8 mouse cellular contexts compared by ENCODE assay signal in the genomic region with DNA sequence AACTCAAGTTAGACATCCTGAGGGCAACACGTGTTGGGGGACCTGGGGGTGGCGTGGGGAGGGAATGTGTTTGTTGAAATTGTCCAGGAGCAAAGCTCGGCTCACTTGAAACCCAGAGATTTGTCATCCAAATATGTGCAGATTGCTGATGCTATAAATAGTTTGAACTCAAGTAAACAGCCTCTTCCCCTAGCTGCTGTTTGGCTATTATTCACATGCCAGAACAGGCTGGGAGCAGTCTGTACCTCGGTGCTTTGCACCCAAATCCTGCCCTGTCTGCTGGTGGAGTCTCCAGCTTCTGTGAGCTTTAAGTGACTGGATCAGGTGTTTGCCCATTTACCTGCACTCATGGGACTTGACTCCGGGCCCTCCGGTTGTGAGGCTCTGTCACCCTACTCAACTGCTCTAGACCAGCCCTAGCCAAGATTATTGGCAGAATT. TPM values are rescaled to one million over a fixed set of nuclear protein-coding genes. Genes with fewer than 3 reads are reported as not detected.
A peak's percentile ranks its signal among the peaks of the same experiment; 100 is the strongest.
DNase-seq lines count a peak whose midpoint lies in the region; ATAC-seq and TF ChIP-seq lines count a peak whose summit lies in the region.

No protein-coding gene starts in this region.

- peak; percentile 55 for DNase-seq in gastrocnemius, adult 18-20 months (ENCODE audit: low spot score)
- no peak for DNase-seq in gastrocnemius, postnatal 4 days (ENCODE audit: low spot score in 2 of 2)
- DNase-seq in heart, adult 11 months: peak; percentile 98
- DNase-seq in liver, embryonic 14.5 days (ENCODE audit: low read depth in 3 of 3, low spot score in 3 of 3): no peak
- DNase-seq in testis, postnatal 10 days (ENCODE audit: low spot score): no peak

- H3K9me3 ChIP-seq in kidney, embryonic 16.5 days (ENCODE audit: low read length): no peaks in the 10 kb centered on the region
- H3K9me3 ChIP-seq in liver, embryonic 14.5 days (ENCODE audit: control insufficient read depth, low read length): no peaks in the 10 kb centered on the region

- TF ChIP-seq EP300 in liver, embryonic 14.5 days (IDR thresholded peaks at IDR 0.05; ENCODE audit: low read depth): no peak

- H3K27me3 ChIP-seq in kidney, embryonic 16.5 days (ENCODE audit: insufficient read depth, low read length): no peaks in the 10 kb centered on the region
- no peaks in the 10 kb centered on the region for H3K27me3 ChIP-seq in liver, embryonic 14.5 days (ENCODE audit: control insufficient read depth, insufficient read depth, low read length)

- no peak overlapping the region for H3K4me3 ChIP-seq in bone marrow macrophage, adult 2 months (ENCODE audit: insufficient read depth, low read length)
- H3K4me3 ChIP-seq in kidney, embryonic 16.5 days (ENCODE audit: low read length): no peak overlapping the region
- no peak overlapping the region for H3K4me3 ChIP-seq in liver, embryonic 14.5 days (ENCODE audit: insufficient read depth in 1 of 2, low read depth in 2 of 2, low read length in 2 of 2)

- no peak for TF ChIP-seq POLR2A in bone marrow macrophage, adult 2 months (IDR thresholded peaks at IDR 0.05; ENCODE audit: borderline replicate concordance, low read depth, low read length)

- H3K36me3 ChIP-seq in kidney, embryonic 16.5 days (ENCODE audit: insufficient read depth, low read length): no peaks in the 10 kb centered on the region
- no peaks in the 10 kb centered on the region for H3K36me3 ChIP-seq in liver, embryonic 14.5 days (replicated peaks; ENCODE audit: control insufficient read depth, insufficient read depth, low read depth)

- no peak for ATAC-seq in kidney, embryonic 16.5 days (ENCODE audit: low FRiP score, low TSS enrichment)
- 0 out of 2 replicates have a peak, but pooled peaks have one; percentile 14 for ATAC-seq in liver, embryonic 14.5 days (ENCODE audit: insufficient read depth)
- no peak for ATAC-seq in CD4-positive, CD25-positive, alpha-beta regulatory T cell, adult 4 months

- no peak for TF ChIP-seq CTCF in bone marrow macrophage, adult 2 months (IDR thresholded peaks at IDR 0.05; ENCODE audit: low read depth, low read length)
- TF ChIP-seq CTCF in liver, embryonic 14.5 days (IDR thresholded peaks at IDR 0.05; ENCODE audit: low read depth): no peak

- WGBS in kidney, embryonic 16.5 days: 55% methylated on average over 6 of the region's 6 CpGs
- WGBS in liver, embryonic 14.5 days (ENCODE audit: insufficient replicate concordance): 51% methylated on average over 6 of the region's 6 CpGs

- H3K9ac ChIP-seq in kidney, embryonic 16.5 days (replicated peaks; ENCODE audit: low read length): peak overlapping the region; percentile 24; the same call in 1 of the 2 replicates
- H3K9ac ChIP-seq in liver, embryonic 14.5 days (replicated peaks): no peak overlapping the region

- H3K27ac ChIP-seq in bone marrow macrophage, adult 2 months (ENCODE audit: insufficient read depth, low read depth, low read length): peak overlapping the region; percentile 25
- peak overlapping the region; percentile 86 for H3K27ac ChIP-seq in kidney, embryonic 16.5 days (ENCODE audit: low read length)
- H3K27ac ChIP-seq in liver, embryonic 14.5 days: no peak overlapping the region

- H3K4me2 ChIP-seq in kidney, embryonic 16.5 days (replicated peaks; ENCODE audit: low read depth, low read length): no peak overlapping the region
- no peak overlapping the region for H3K4me2 ChIP-seq in liver, embryonic 14.5 days (ENCODE audit: low read depth)

- peaks cover 26% of the 10 kb centered on the region for H3K4me1 ChIP-seq in bone marrow macrophage, adult 2 months (ENCODE audit: control insufficient read depth, insufficient read depth, low read length)
- peaks cover 33% of the 10 kb centered on the region for H3K4me1 ChIP-seq in kidney, embryonic 16.5 days (ENCODE audit: insufficient read depth, low read length)
- H3K4me1 ChIP-seq in liver, embryonic 14.5 days (replicated peaks; ENCODE audit: control insufficient read depth in 2 of 2, insufficient read depth in 2 of 2, low read length in 1 of 2): peaks cover 40 to 64% of the 10 kb centered on the region in 2 experiments

RNA-seq across cellular contexts. Expression of gene Pkig, which starts 27.6 kb away (rescaled TPM):
- 100 to 1,000 TPM; 113 to 126 TPM for total RNA-seq in gastrocnemius, adult 18-20 months (2021)
- total RNA-seq in gastrocnemius, postnatal 4 days (2021): 100 to 1,000 TPM; 153 to 176 TPM
- polyA plus RNA-seq in bone marrow macrophage, adult 2 months (2012; ENCODE audit: insufficient read depth, insufficient read length, missing spikeins): 83.8 and 87.8 TPM in 2 replicates
- polyA plus RNA-seq in kidney, embryonic 16.5 days (2015; fragmentation: Nextera tagmentation; extraction: Ambion mirVana): 180 and 187 TPM in 2 replicates
- polyA plus RNA-seq in liver, embryonic 14.5 days (2012; rRNA removed): 50.9 and 52.3 TPM in 2 replicates
- polyA plus RNA-seq in liver, embryonic 14.5 days (2014; fragmentation: Nextera tagmentation; extraction: Ambion mirVana): 99.0 and 107 TPM in 2 replicates
- polyA plus RNA-seq in CD4-positive, CD25-positive, alpha-beta regulatory T cell, adult 4 months (2017; shearing (Covaris generic)): 1 to 10 TPM; 1.5 to 9.0 TPM

RNA-seq across cellular contexts. Expression of gene Serinc3, which starts 40.9 kb away (rescaled TPM):
- 100 to 1,000 TPM; 103 to 119 TPM for total RNA-seq in gastrocnemius, adult 18-20 months (2021)
- 100 to 1,000 TPM; 152 to 163 TPM for total RNA-seq in gastrocnemius, postnatal 4 days (2021)
- polyA plus RNA-seq in bone marrow macrophage, adult 2 months (2012; ENCODE audit: insufficient read depth, insufficient read length, missing spikeins): 1,486 and 1,613 TPM in 2 replicates
- polyA plus RNA-seq in kidney, embryonic 16.5 days (2015; fragmentation: Nextera tagmentation; extraction: Ambion mirVana): 48.9 and 50.1 TPM in 2 replicates
- polyA plus RNA-seq in liver, embryonic 14.5 days (2012; rRNA removed): 225 and 257 TPM in 2 replicates
- 165 TPM in 2 replicates for polyA plus RNA-seq in liver, embryonic 14.5 days (2014; fragmentation: Nextera tagmentation; extraction: Ambion mirVana)
- 100 to 1,000 TPM; 131 to 203 TPM for polyA plus RNA-seq in CD4-positive, CD25-positive, alpha-beta regulatory T cell, adult 4 months (2017; shearing (Covaris generic))

Comparison
In these comparisons a context has a peak if more than half of its experiments do, and no peak if none do; other contexts are left out.
1. DNase-seq: peak in gastrocnemius, adult 18-20 months (single experiment) and heart, adult 11 months (single experiment); none in gastrocnemius, postnatal 4 days (0 of 2), liver, embryonic 14.5 days (0 of 3) and testis, postnatal 10 days (single experiment).